Mouse (Mus musculus) erythroblast, embryonic 14.5 days (primary cell): ENCODE measurements around the gene Racgap1. TPM values are rescaled to one million over a fixed set of nuclear protein-coding genes. Genes with fewer than 3 reads are reported as not detected.

ENCODE experiments used
- H3K27me3 ChIP-seq: 2 replicates; pipeline ENCODE4 v1.6.1; 2012; ENCODE audit warnings: inconsistent platforms; ENCODE audit not compliant: control insufficient read depth
- H3K36me3 ChIP-seq: 2 replicates; pipeline ENCODE4 v1.6.1; 2012; ENCODE audit warnings: mild to moderate bottlenecking, inconsistent platforms; ENCODE audit not compliant: control insufficient read depth
- H3K4me1 ChIP-seq: 2 replicates; pipeline ENCODE4 v1.6.1; 2012; ENCODE audit warnings: inconsistent platforms; ENCODE audit not compliant: control insufficient read depth
- H3K4me3 ChIP-seq: replicated peaks from 2 replicates; pipeline ENCODE3; 2012; ENCODE audit warnings: moderate library complexity, mild to moderate bottlenecking, inconsistent platforms
- H3K9me3 ChIP-seq: 2 replicates; pipeline ENCODE4 v1.6.1; 2012; ENCODE audit warnings: low read length, inconsistent platforms, mixed read lengths; ENCODE audit not compliant: control insufficient read depth
- GATA1 ChIP-seq: IDR thresholded peaks from 2 replicates; pipeline ENCODE4 v1.6.1; 2012; ENCODE audit warnings: low read length, inconsistent platforms, mixed read lengths
- TAL1 ChIP-seq: IDR thresholded peaks from 3 replicates; pipeline ENCODE4 v1.6.1; 2012; ENCODE audit warnings: low read length, inconsistent platforms, mixed read lengths
- polyA plus RNA-seq: library from polyadenylated mRNA; stranded (reverse); fragments of >175 nt; gene quantifications from 2 replicates; pipeline ENCODE4 v1.2.3, GENCODE M21; 2012

Racgap1 gene
- polyA plus RNA-seq, 1 experiment, result 2.5 TPM

- Histone ChIP-seq H3K4me3 (no peak overlapping the region), H3K36me3 (peaks cover 20% of the 10 kb centered on the region), H3K9me3 (peaks cover 7% of the 10 kb centered on the region), H3K27me3 (peaks cover 61% of the 10 kb centered on the region), H3K4me1 (peaks cover 42% of the 10 kb centered on the region)
- TF ChIP-seq TAL1 (no peak), GATA1 (no peak)
Observed at GRCm38 (mm10) chr15:99653291-99653690, 1.8 kb upstream of the Racgap1 start.

GRCm38 (mm10) chr15:99651984-99652872 is 772 bp upstream of the Racgap1 start:
- Histone ChIP-seq H3K4me3 (peak overlapping the region; percentile 90), H3K36me3 (peaks cover 28% of the 10 kb centered on the region), H3K27me3 (peaks cover 52% of the 10 kb centered on the region), H3K4me1 (peaks cover 50% of the 10 kb centered on the region), H3K9me3 (peaks cover 7% of the 10 kb centered on the region)
- no peak for TF ChIP-seq TAL1
- no peak for TF ChIP-seq GATA1

- peaks cover 33% of the 10 kb centered on the region for H3K27me3 ChIP-seq
- H3K4me3 ChIP-seq, result peak overlapping the region; percentile 90
- H3K4me1 ChIP-seq, result peaks cover 68% of the 10 kb centered on the region
- H3K9me3 ChIP-seq, result peaks cover 7% of the 10 kb centered on the region
- peaks cover 47% of the 10 kb centered on the region for H3K36me3 ChIP-seq
- TF ChIP-seq GATA1, result no peak
- no peak for TF ChIP-seq TAL1
Observed at GRCm38 (mm10) chr15:99650304-99650703, 1.2 kb downstream of the Racgap1 start.

GRCm38 (mm10) chr15:99649067-99649761 is 2.2 kb downstream of the Racgap1 start:
- H3K4me3 ChIP-seq, result peak overlapping the region; percentile 90
- H3K27me3 ChIP-seq, result peaks cover 22% of the 10 kb centered on the region
- TF ChIP-seq GATA1 (no peak), TAL1 (no peak)
- peaks cover 54% of the 10 kb centered on the region for H3K36me3 ChIP-seq
- peaks cover 75% of the 10 kb centered on the region for H3K4me1 ChIP-seq
- peaks cover 3% of the 10 kb centered on the region for H3K9me3 ChIP-seq

GRCm38 (mm10) chr15:99648326-99648725 is 3.1 kb downstream of the Racgap1 start:
- Histone ChIP-seq H3K4me1 (peaks cover 77% of the 10 kb centered on the region), H3K27me3 (peaks cover 13% of the 10 kb centered on the region), H3K9me3 (no peaks in the 10 kb centered on the region), H3K36me3 (peaks cover 62% of the 10 kb centered on the region), H3K4me3 (peak overlapping the region; percentile 25)
- TF ChIP-seq TAL1 (no peak), GATA1 (no peak)

GRCm38 (mm10) chr15:99644776-99645175 is 6.7 kb downstream of the Racgap1 start:
- Histone ChIP-seq H3K4me1 (peaks cover 51% of the 10 kb centered on the region), H3K36me3 (peaks cover 90% of the 10 kb centered on the region), H3K27me3 (no peaks in the 10 kb centered on the region), H3K4me3 (no peak overlapping the region), H3K9me3 (no peaks in the 10 kb centered on the region)
- TF ChIP-seq GATA1 (no peak), TAL1 (no peak)

- Histone ChIP-seq H3K36me3 (peaks cover 90% of the 10 kb centered on the region), H3K4me3 (no peak overlapping the region), H3K4me1 (peaks cover 42% of the 10 kb centered on the region), H3K27me3 (no peaks in the 10 kb centered on the region), H3K9me3 (no peaks in the 10 kb centered on the region)
- TF ChIP-seq TAL1, result no peak
- TF ChIP-seq GATA1, result no peak
Observed at GRCm38 (mm10) chr15:99643832-99644231, 7.6 kb downstream of the Racgap1 start.

- no peak for TF ChIP-seq TAL1
- no peak for TF ChIP-seq GATA1
- Histone ChIP-seq H3K4me3 (no peak overlapping the region), H3K27me3 (no peaks in the 10 kb centered on the region), H3K4me1 (peaks cover 33% of the 10 kb centered on the region), H3K9me3 (no peaks in the 10 kb centered on the region), H3K36me3 (peaks cover 92% of the 10 kb centered on the region)
Observed at GRCm38 (mm10) chr15:99642622-99643021, 8.8 kb downstream of the Racgap1 start.

GRCm38 (mm10) chr15:99638124-99638485 is 13.4 kb downstream of the Racgap1 start:
- peaks cover 99% of the 10 kb centered on the region for H3K36me3 ChIP-seq
- H3K27me3 ChIP-seq, result no peaks in the 10 kb centered on the region
- no peaks in the 10 kb centered on the region for H3K9me3 ChIP-seq
- no peaks in the 10 kb centered on the region for H3K4me1 ChIP-seq
- H3K4me3 ChIP-seq, result no peak overlapping the region
- TF ChIP-seq GATA1 (no peak), TAL1 (no peak)
